Mouse (Mus musculus) heart, postnatal 14 days (tissue): Measurements from ENCODE around the gene Lin7c. TPM values are rescaled to one million over a fixed set of nuclear protein-coding genes. Genes with fewer than 3 reads are reported as not detected.

Source experiments
- DNase-seq, 2 experiments: peaks; one replicate each; pipeline ENCODE4 v3.0.0; 2021 to 2022
- intact Hi-C: fragments of 180-260 bp; cut with DNase I; formaldehyde crosslinking; loops from one replicate; pipeline ENCODE4 v1.15.1; 2025
- total RNA-seq, 2 experiments: library from RNA; stranded (reverse); gene quantifications; 2 replicates each; pipeline ENCODE4 v1.2.3; 2021

The Lin7c gene
- total RNA-seq, 2 experiments from 2014 or later: 45.2 to 46.4 TPM

GRCm38 (mm10) chr2:109935194-109935593, 44.5 kb downstream of the Lin7c start:
- intact Hi-C loops: no loop called here
- DNase-seq: no peak

- intact Hi-C loops: no loop called here
- no peak for DNase-seq
Measured at GRCm38 (mm10) chr2:109935754-109936409, 45.2 kb downstream of the Lin7c start.

- no peak for DNase-seq
- intact Hi-C loops: no loop called here
Measured at GRCm38 (mm10) chr2:109936410-109936755, 45.7 kb downstream of the Lin7c start.

- intact Hi-C loops: no loop called here
Measured at GRCm38 (mm10) chr2:109941973-109942444, 51.4 kb downstream of the Lin7c start.

GRCm38 (mm10) chr2:109942810-109943570, 52.3 kb downstream of the Lin7c start:
- no peak for DNase-seq
- intact Hi-C loops: no loop called here

More at GRCm38 (mm10) chr2:109941973-109942444, 51.4 kb downstream of the Lin7c start:
- no peak for DNase-seq

- intact Hi-C loops: no loop called here
- DNase-seq: peak; percentile 36 to 49
Measured at GRCm38 (mm10) chr2:109944995-109945394, 54.3 kb downstream of the Lin7c start.

- intact Hi-C loops: no loop called here
- no peak for DNase-seq
Measured at GRCm38 (mm10) chr2:109945532-109945931, 54.9 kb downstream of the Lin7c start.

- no peak for DNase-seq
- intact Hi-C loops: no loop called here
Measured at GRCm38 (mm10) chr2:109946426-109946825, 55.8 kb downstream of the Lin7c start.

GRCm38 (mm10) chr2:109949519-109949918, 58.9 kb downstream of the Lin7c start:
- DNase-seq: no peak
- intact Hi-C loops: no loop called here

GRCm38 (mm10) chr2:109950311-109950710, 59.7 kb downstream of the Lin7c start:
- DNase-seq: no peak
- intact Hi-C loops: no loop called here

Other genes with a start within 250 kb of the Lin7c start
- 1 to 10 TPM; 2.2 to 2.5 TPM for gene Bdnf, start 216.2 kb upstream of the Lin7c start, total RNA-seq
- 10 to 100 TPM; 28.0 to 29.2 TPM for gene Lgr4, start 26.8 kb downstream of the Lin7c start, total RNA-seq
- 1 to 10 TPM; 7.3 to 9.2 TPM for gene Ccdc34, start 127.0 kb downstream of the Lin7c start, total RNA-seq